Mouse (Mus musculus) brain, embryonic 14.5 days (tissue): ENCODE results near the gene Olfr785.

Experiments
- CTCF ChIP-seq: fragments of 200-500 bp; IDR thresholded peaks from 2 replicates; pipeline ENCODE4 v1.5.1; 2012; ENCODE audit warnings: inconsistent platforms, mild to moderate bottlenecking, moderate library complexity, borderline replicate concordance; ENCODE audit not compliant: insufficient read depth, insufficient read length; ENCODE audit errors: extremely low read depth
- POLR2A ChIP-seq: fragments of 200-500 bp; IDR thresholded peaks from 2 replicates; pipeline ENCODE4 v1.6.1; 2012; ENCODE audit warnings: mild to moderate bottlenecking, inconsistent platforms, borderline replicate concordance; ENCODE audit not compliant: poor library complexity, insufficient read depth, insufficient read length, severe bottlenecking; ENCODE audit errors: extremely low read depth

DNA sequence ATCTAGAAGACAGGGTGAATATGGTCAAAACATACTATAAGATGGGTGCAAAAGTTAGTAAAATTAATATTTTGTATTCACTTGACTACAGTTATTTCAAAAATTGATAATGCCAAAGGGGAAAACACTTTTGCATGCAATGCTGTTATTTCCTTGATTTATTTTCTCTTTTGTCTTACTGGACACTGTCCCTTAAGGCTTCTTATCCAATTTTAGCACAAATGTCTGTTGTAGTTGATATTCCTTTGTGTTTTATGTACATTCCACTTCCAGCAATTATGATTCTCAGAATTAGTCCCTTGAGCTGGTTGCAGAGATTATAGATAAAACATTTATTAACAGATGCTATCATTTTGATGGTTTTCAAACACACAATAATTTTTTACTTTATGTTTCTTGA lies 21.8 kb downstream of the Olfr785 start, which contains the start of gene Olfr786:
- TF ChIP-seq CTCF (no peak), POLR2A (no peak)
